Mouse (Mus musculus): ENCODE data around the gene Hoxd1.

DNA sequence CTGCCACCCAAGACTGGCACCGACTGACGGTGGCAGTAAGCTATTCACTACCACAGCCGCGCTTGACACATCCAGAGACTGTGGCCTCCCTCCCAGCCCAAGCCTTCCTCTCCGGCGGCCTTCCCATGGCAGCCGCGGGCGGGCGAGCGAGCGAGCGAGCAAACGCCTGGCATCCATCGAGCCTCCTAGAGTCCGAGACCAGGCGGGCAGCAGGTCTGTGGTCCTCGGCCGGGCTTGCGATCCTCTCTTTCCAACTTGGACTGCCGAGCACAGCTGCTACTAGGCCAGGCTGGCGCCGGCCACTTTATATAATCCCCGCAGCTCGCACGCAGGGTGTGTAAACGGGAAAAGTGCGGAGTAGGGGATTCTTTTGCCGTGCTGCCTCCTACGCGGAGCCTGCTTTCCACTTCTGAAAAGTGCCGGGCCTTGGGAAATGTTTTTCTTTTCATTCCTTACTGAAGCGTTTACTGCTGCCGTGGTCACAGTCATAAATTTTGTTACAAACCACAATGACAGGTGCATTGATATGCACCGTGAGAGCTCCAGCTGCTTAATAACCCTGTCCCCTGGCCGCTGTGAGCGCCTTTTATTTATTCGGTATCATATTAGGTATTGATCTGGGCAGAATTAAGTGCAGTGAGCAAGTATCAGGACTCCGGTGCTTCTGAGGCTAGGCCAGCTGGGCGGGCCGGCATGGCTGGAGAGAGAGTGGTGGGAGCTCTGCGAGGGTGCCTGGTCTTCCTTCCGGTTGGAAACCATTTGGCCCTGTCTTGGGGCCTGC lies 22.3 kb upstream of the Hoxd1 start:
- TF ChIP-seq CTCF (IDR thresholded peaks at IDR 0.05; ENCODE audit: insufficient read depth, low read depth, low read length) (no peak), POLR2A (IDR thresholded peaks at IDR 0.05; ENCODE audit: insufficient read depth, low read depth, low read length) (no peak)
